In the genomic region with DNA sequence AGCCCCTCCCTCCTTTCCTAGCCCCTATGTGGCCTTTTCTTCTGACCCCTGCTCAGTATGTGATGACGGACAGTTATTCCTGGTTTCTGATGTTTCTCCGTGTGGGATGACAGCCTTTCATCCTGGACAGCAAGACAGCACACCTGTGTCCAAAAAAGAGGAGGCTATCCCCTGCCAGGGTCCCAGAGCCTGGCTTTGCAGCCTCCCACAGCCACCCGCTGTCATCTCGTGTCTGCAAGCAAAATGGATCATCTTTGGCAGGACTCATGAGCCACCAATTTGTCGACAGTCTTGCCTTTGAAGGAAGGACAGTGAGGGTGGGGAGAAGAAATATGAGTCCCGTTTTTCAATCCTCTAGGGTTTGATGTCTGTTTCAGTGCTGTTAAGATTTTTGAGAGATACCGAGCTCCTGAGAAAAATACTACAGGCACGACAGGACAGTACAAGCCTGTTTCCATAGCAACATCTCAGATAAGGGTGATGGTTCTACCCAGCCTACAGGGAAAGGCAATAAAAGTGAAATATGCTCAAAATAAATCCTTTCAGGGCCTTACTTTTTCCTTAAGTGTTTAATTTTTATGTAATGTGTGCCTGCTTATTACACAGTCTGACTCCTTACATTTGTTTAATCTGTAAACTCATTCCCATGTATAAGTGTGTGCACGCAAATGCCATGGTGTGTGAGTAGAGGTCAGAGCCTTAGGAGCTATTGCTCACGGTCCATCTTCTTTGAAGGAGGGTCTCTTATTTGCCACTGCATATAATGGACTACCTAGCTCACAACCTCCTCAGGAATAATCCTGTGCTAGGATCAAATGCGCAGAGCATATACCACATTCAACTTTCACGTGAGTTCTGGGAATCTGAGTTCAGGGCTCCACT, we compare ENCODE assay signal across 23 mouse cellular contexts.
DNase-seq lines count a peak whose midpoint lies in the region; ATAC-seq lines count a peak whose summit lies in the region.
"Had no signal": no experiment of that assay in that cellular context is flagged by ENCODE, and none has a peak within 500 bp of the region (broad histone marks: within the 10 kb centered on the region; RNA-seq: fewer than 3 reads in every experiment).

No protein-coding gene starts in this region.

- H3K9ac ChIP-seq in forebrain, embryonic 16.5 days (replicated peaks; ENCODE audit: low read depth, low read length), result no peak overlapping the region
- no peak overlapping the region for H3K9ac ChIP-seq in forebrain, embryonic 12.5 days
- no peak overlapping the region for H3K9ac ChIP-seq in midbrain, embryonic 14.5 days (replicated peaks; ENCODE audit: low read length)
- no peak overlapping the region for H3K9ac ChIP-seq in midbrain, embryonic 11.5 days (ENCODE audit: low read length)
- H3K9ac ChIP-seq in hindbrain, embryonic 16.5 days (ENCODE audit: low read depth, low read length), result no peak overlapping the region
- H3K9ac ChIP-seq in kidney, embryonic 15.5 days, result no peak overlapping the region
- H3K9ac ChIP-seq: limb, embryonic 13.5 days; liver, embryonic 13.5 days; lung, embryonic 14.5 days had no signal

- H3K9me3 ChIP-seq in forebrain, embryonic 16.5 days (ENCODE audit: control insufficient read depth, low read length), result no peaks in the 10 kb centered on the region
- no peaks in the 10 kb centered on the region for H3K9me3 ChIP-seq in forebrain, embryonic 12.5 days
- no peaks in the 10 kb centered on the region for H3K9me3 ChIP-seq in midbrain, embryonic 14.5 days (ENCODE audit: control insufficient read depth, low read length)
- H3K9me3 ChIP-seq in midbrain, embryonic 11.5 days (ENCODE audit: control insufficient read depth, low read length), result no peaks in the 10 kb centered on the region
- H3K9me3 ChIP-seq in hindbrain, embryonic 16.5 days (ENCODE audit: control insufficient read depth, low read length), result no peaks in the 10 kb centered on the region
- H3K9me3 ChIP-seq in kidney, embryonic 15.5 days (replicated peaks), result no peaks in the 10 kb centered on the region
- H3K9me3 ChIP-seq: limb, embryonic 13.5 days; liver, embryonic 13.5 days had no signal

- H3K27ac ChIP-seq in forebrain, embryonic 16.5 days (ENCODE audit: low read length), result no peak overlapping the region
- H3K27ac ChIP-seq in forebrain, embryonic 12.5 days, result no peak overlapping the region
- H3K27ac ChIP-seq in midbrain, embryonic 14.5 days (replicated peaks; ENCODE audit: low read depth, low read length), result peak overlapping the region; percentile 42
- no peak overlapping the region for H3K27ac ChIP-seq in midbrain, embryonic 11.5 days (ENCODE audit: low read depth, low read length)
- H3K27ac ChIP-seq in hindbrain, embryonic 16.5 days (ENCODE audit: low read depth, low read length), result peak overlapping the region; percentile 2; the same call in 1 of the 2 replicates
- no peak overlapping the region for H3K27ac ChIP-seq in kidney, embryonic 15.5 days
- H3K27ac ChIP-seq: layer of hippocampus, adult 2 months; limb, embryonic 13.5 days; liver, embryonic 13.5 days had no signal

- H3K4me1 ChIP-seq in forebrain, embryonic 16.5 days (replicated peaks; ENCODE audit: control insufficient read depth, insufficient read depth, low read length), result no peaks in the 10 kb centered on the region
- no peaks in the 10 kb centered on the region for H3K4me1 ChIP-seq in forebrain, embryonic 12.5 days
- H3K4me1 ChIP-seq in midbrain, embryonic 14.5 days (ENCODE audit: control insufficient read depth, insufficient read depth, low read length), result no peaks in the 10 kb centered on the region
- no peaks in the 10 kb centered on the region for H3K4me1 ChIP-seq in midbrain, embryonic 11.5 days (ENCODE audit: control insufficient read depth, insufficient read depth, low read length)
- H3K4me1 ChIP-seq in hindbrain, embryonic 16.5 days (ENCODE audit: control insufficient read depth, insufficient read depth, low read depth, low read length), result no peaks in the 10 kb centered on the region
- H3K4me1 ChIP-seq in kidney, embryonic 15.5 days, result no peaks in the 10 kb centered on the region
- H3K4me1 ChIP-seq: limb, embryonic 13.5 days; liver, embryonic 13.5 days had no signal

- ATAC-seq in forebrain, embryonic 16.5 days, result peak; percentile 77
- ATAC-seq in forebrain, embryonic 12.5 days (ENCODE audit: low FRiP score), result no peak
- no peak for ATAC-seq in midbrain, embryonic 14.5 days (ENCODE audit: low FRiP score, low TSS enrichment)
- ATAC-seq in midbrain, embryonic 11.5 days (ENCODE audit: low FRiP score), result no peak
- peak; percentile 76 for ATAC-seq in hindbrain, embryonic 16.5 days
- ATAC-seq in kidney, embryonic 15.5 days (replicated peaks; ENCODE audit: low FRiP score), result no peak
- ATAC-seq: inflammation-experienced regulatory T-cells, adult 6 months had no signal

- H3K36me3 ChIP-seq in forebrain, embryonic 16.5 days (ENCODE audit: control insufficient read depth, insufficient read depth), result no peaks in the 10 kb centered on the region
- no peaks in the 10 kb centered on the region for H3K36me3 ChIP-seq in forebrain, embryonic 12.5 days (replicated peaks)
- no peaks in the 10 kb centered on the region for H3K36me3 ChIP-seq in midbrain, embryonic 14.5 days (ENCODE audit: control insufficient read depth, insufficient read depth, low read length)
- no peaks in the 10 kb centered on the region for H3K36me3 ChIP-seq in midbrain, embryonic 11.5 days (ENCODE audit: control insufficient read depth, insufficient read depth, low read length)
- no peaks in the 10 kb centered on the region for H3K36me3 ChIP-seq in hindbrain, embryonic 16.5 days (ENCODE audit: control insufficient read depth, insufficient read depth, low read length)
- no peaks in the 10 kb centered on the region for H3K36me3 ChIP-seq in kidney, embryonic 15.5 days
- H3K36me3 ChIP-seq: limb, embryonic 13.5 days; liver, embryonic 13.5 days had no signal

- DNase-seq in midbrain, embryonic 14.5 days, result peak; percentile 74
- DNase-seq in midbrain, embryonic 11.5 days (ENCODE audit: low spot score, missing footprints), result no peak
- no peak for DNase-seq in urinary bladder, adult 2 months (ENCODE audit: low spot score)
- DNase-seq: adrenal gland, postnatal 14 days; cerebellum, adult 8-10 months; gastrocnemius, postnatal 36 days; heart, postnatal 10 days; kidney, adult 2 months; kidney, postnatal 14 days; layer of hippocampus, postnatal 36 days; liver, embryonic 13.5 days; lung, embryonic 14.5 days; lung, postnatal 36 days; spleen, adult 18-20 months; thymus, postnatal 25 days had no signal

- H3K4me3 ChIP-seq in forebrain, embryonic 16.5 days (replicated peaks; ENCODE audit: low read length), result no peak overlapping the region
- no peak overlapping the region for H3K4me3 ChIP-seq in forebrain, embryonic 12.5 days (replicated peaks)
- no peak overlapping the region for H3K4me3 ChIP-seq in midbrain, embryonic 14.5 days (replicated peaks; ENCODE audit: low read depth, low read length)
- no peak overlapping the region for H3K4me3 ChIP-seq in midbrain, embryonic 11.5 days (ENCODE audit: low read depth, low read length)
- no peak overlapping the region for H3K4me3 ChIP-seq in hindbrain, embryonic 16.5 days (ENCODE audit: low read length)
- H3K4me3 ChIP-seq in kidney, embryonic 15.5 days (replicated peaks), result no peak overlapping the region
- H3K4me3 ChIP-seq: layer of hippocampus, adult 2 months; limb, embryonic 13.5 days; liver, embryonic 13.5 days; myocyte had no signal

- WGBS in forebrain, embryonic 16.5 days, result 83% methylated on average over 12 of the region's 12 CpGs
- 86% methylated on average over 12 of the region's 12 CpGs for WGBS in forebrain, embryonic 12.5 days
- 72% methylated on average over 12 of the region's 12 CpGs for WGBS in midbrain, embryonic 14.5 days
- WGBS in midbrain, embryonic 11.5 days, result 83% methylated on average over 12 of the region's 12 CpGs
- 62% methylated on average over 12 of the region's 12 CpGs for WGBS in hindbrain, embryonic 16.5 days
- whole genome bisulfite sequencing in kidney, embryonic 15.5 days, result 60% methylated on average over 12 of the region's 12 CpGs

- no peaks in the 10 kb centered on the region for H3K27me3 ChIP-seq in forebrain, embryonic 16.5 days (replicated peaks; ENCODE audit: control insufficient read depth, insufficient read depth, low read length)
- H3K27me3 ChIP-seq in forebrain, embryonic 12.5 days, result no peaks in the 10 kb centered on the region
- no peaks in the 10 kb centered on the region for H3K27me3 ChIP-seq in midbrain, embryonic 14.5 days (ENCODE audit: control insufficient read depth, insufficient read depth, low read length)
- no peaks in the 10 kb centered on the region for H3K27me3 ChIP-seq in midbrain, embryonic 11.5 days (ENCODE audit: control insufficient read depth, insufficient read depth, low read length)
- no peaks in the 10 kb centered on the region for H3K27me3 ChIP-seq in hindbrain, embryonic 16.5 days (replicated peaks; ENCODE audit: control insufficient read depth, insufficient read depth, low read length)
- H3K27me3 ChIP-seq in kidney, embryonic 15.5 days, result no peaks in the 10 kb centered on the region
- H3K27me3 ChIP-seq: limb, embryonic 13.5 days; liver, embryonic 13.5 days had no signal

- no peak overlapping the region for H3K4me2 ChIP-seq in forebrain, embryonic 16.5 days (ENCODE audit: low read length)
- no peak overlapping the region for H3K4me2 ChIP-seq in forebrain, embryonic 12.5 days
- no peak overlapping the region for H3K4me2 ChIP-seq in midbrain, embryonic 14.5 days (ENCODE audit: low read length)
- no peak overlapping the region for H3K4me2 ChIP-seq in midbrain, embryonic 11.5 days
- no peak overlapping the region for H3K4me2 ChIP-seq in hindbrain, embryonic 16.5 days (ENCODE audit: low read length)
- no peak overlapping the region for H3K4me2 ChIP-seq in kidney, embryonic 15.5 days
- H3K4me2 ChIP-seq: limb, embryonic 13.5 days; liver, embryonic 13.5 days; lung, embryonic 14.5 days had no signal

Comparison
In these comparisons a context has a peak if more than half of its experiments do, and no peak if none do; other contexts are left out.
1. ATAC-seq: peak in forebrain, embryonic 16.5 days (single experiment) and hindbrain, embryonic 16.5 days (single experiment); none in forebrain, embryonic 12.5 days (single experiment), midbrain, embryonic 14.5 days (single experiment), midbrain, embryonic 11.5 days (single experiment) and kidney, embryonic 15.5 days (single experiment).
2. H3K27ac ChIP-seq: peak in midbrain, embryonic 14.5 days (single experiment) and hindbrain, embryonic 16.5 days (single experiment); none in forebrain, embryonic 16.5 days (single experiment), forebrain, embryonic 12.5 days (single experiment), midbrain, embryonic 11.5 days (single experiment) and kidney, embryonic 15.5 days (single experiment).